Mouse (Mus musculus): ENCODE results near the gene Dapk1. TPM values are rescaled to one million over a fixed set of nuclear protein-coding genes. Genes with fewer than 3 reads are reported as not detected.

Gene Dapk1
- polyA plus RNA-seq, 1 experiment from 2014 or later: 33.2 TPM

- H3K4me3 ChIP-seq (ENCODE audit: low read length): no peak overlapping the region
- no peak overlapping the region for H3K4me2 ChIP-seq (ENCODE audit: low read length)
- no peaks in the 10 kb centered on the region for H3K4me1 ChIP-seq (ENCODE audit: control insufficient read depth, insufficient read depth, low read depth, low read length)
- no peak for ATAC-seq
- no peak overlapping the region for H3K9ac ChIP-seq (ENCODE audit: low read depth, low read length)
- WGBS: 95% methylated on average over 7 of the region's 7 CpGs
- H3K27ac ChIP-seq (ENCODE audit: low read depth, low read length): no peak overlapping the region
- no peaks in the 10 kb centered on the region for H3K9me3 ChIP-seq (ENCODE audit: control insufficient read depth, low read length)
- peaks cover 22% of the 10 kb centered on the region for H3K36me3 ChIP-seq (ENCODE audit: control insufficient read depth, insufficient read depth, low read length)
- no peaks in the 10 kb centered on the region for H3K27me3 ChIP-seq (replicated peaks; ENCODE audit: control insufficient read depth, insufficient read depth, low read length)
These were observed 128.8 kb downstream of the Dapk1 start for GRCm38 (mm10) chr13:60730587-60730986.

GRCm38 (mm10) chr13:60731001-60731400 lies 129.3 kb downstream of the Dapk1 start:
- peaks cover 20% of the 10 kb centered on the region for H3K36me3 ChIP-seq (ENCODE audit: control insufficient read depth, insufficient read depth, low read length)
- H3K9ac ChIP-seq (ENCODE audit: low read depth, low read length): no peak overlapping the region
- no peaks in the 10 kb centered on the region for H3K4me1 ChIP-seq (ENCODE audit: control insufficient read depth, insufficient read depth, low read depth, low read length)
- H3K9me3 ChIP-seq (ENCODE audit: control insufficient read depth, low read length): no peaks in the 10 kb centered on the region
- no peak overlapping the region for H3K4me2 ChIP-seq (ENCODE audit: low read length)
- H3K27me3 ChIP-seq (replicated peaks; ENCODE audit: control insufficient read depth, insufficient read depth, low read length): no peaks in the 10 kb centered on the region
- no peak overlapping the region for H3K27ac ChIP-seq (ENCODE audit: low read depth, low read length)
- no peak for ATAC-seq
- H3K4me3 ChIP-seq (ENCODE audit: low read length): no peak overlapping the region
- WGBS: 82% methylated on average over 3 of the region's 3 CpGs

DNA sequence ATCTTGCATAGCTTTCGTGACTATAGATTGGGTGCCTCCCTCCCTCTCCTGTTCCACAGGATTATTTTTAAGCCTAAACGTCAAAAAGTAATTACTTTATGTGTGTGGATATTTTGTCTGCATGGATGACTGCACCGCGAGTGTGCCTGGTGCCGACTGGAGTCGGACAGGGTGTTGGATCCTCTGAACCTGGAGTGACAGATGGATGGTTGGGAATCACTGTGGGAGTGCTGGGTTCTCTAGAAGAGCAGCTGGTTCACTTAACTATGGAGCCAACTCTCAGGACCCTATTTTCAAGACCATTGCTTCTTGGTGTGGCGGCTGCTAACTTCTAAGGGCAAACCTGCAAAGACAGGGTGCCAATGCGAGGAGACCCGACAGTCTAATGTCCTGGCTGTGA lies 133.6 kb downstream of the Dapk1 start:
- Histone ChIP-seq H3K27ac (ENCODE audit: low read depth, low read length) (no peak overlapping the region), H3K36me3 (ENCODE audit: control insufficient read depth, insufficient read depth, low read length) (peaks cover 10% of the 10 kb centered on the region), H3K27me3 (replicated peaks; ENCODE audit: control insufficient read depth, insufficient read depth, low read length) (no peaks in the 10 kb centered on the region), H3K4me2 (ENCODE audit: low read length) (no peak overlapping the region), H3K4me3 (ENCODE audit: low read length) (no peak overlapping the region), H3K4me1 (ENCODE audit: control insufficient read depth, insufficient read depth, low read depth, low read length) (peaks cover 3% of the 10 kb centered on the region; the same call in 1 of the 2 replicates), H3K9ac (ENCODE audit: low read depth, low read length) (no peak overlapping the region), H3K9me3 (ENCODE audit: control insufficient read depth, low read length) (no peaks in the 10 kb centered on the region)
- WGBS: 75% methylated on average over 9 of the region's 9 CpGs
- no peak; the same call in 1 of the 2 replicates for ATAC-seq

GRCm38 (mm10) chr13:60736421-60737105 lies 134.8 kb downstream of the Dapk1 start:
- 64% methylated on average over 13 of the region's 13 CpGs for WGBS
- no peak overlapping the region for H3K9ac ChIP-seq (ENCODE audit: low read depth, low read length)
- H3K27ac ChIP-seq (ENCODE audit: low read depth, low read length): no peak overlapping the region
- no peak overlapping the region for H3K4me2 ChIP-seq (ENCODE audit: low read length)
- peaks cover 3% of the 10 kb centered on the region; the same call in 1 of the 2 replicates for H3K4me1 ChIP-seq (ENCODE audit: control insufficient read depth, insufficient read depth, low read depth, low read length)
- no peak for ATAC-seq
- no peaks in the 10 kb centered on the region for H3K27me3 ChIP-seq (replicated peaks; ENCODE audit: control insufficient read depth, insufficient read depth, low read length)
- no peaks in the 10 kb centered on the region for H3K9me3 ChIP-seq (ENCODE audit: control insufficient read depth, low read length)
- H3K4me3 ChIP-seq (ENCODE audit: low read length): no peak overlapping the region
- H3K36me3 ChIP-seq (ENCODE audit: control insufficient read depth, insufficient read depth, low read length): peaks cover 11% of the 10 kb centered on the region

- Histone ChIP-seq H3K9me3 (ENCODE audit: control insufficient read depth, low read length) (no peaks in the 10 kb centered on the region), H3K4me2 (ENCODE audit: low read length) (peak overlapping the region; percentile 1; the same call in 1 of the 2 replicates), H3K4me1 (ENCODE audit: control insufficient read depth, insufficient read depth, low read depth, low read length) (peaks cover 3% of the 10 kb centered on the region; the same call in 1 of the 2 replicates), H3K9ac (ENCODE audit: low read depth, low read length) (no peak overlapping the region), H3K27me3 (replicated peaks; ENCODE audit: control insufficient read depth, insufficient read depth, low read length) (no peaks in the 10 kb centered on the region), H3K36me3 (ENCODE audit: control insufficient read depth, insufficient read depth, low read length) (peaks cover 9% of the 10 kb centered on the region), H3K27ac (ENCODE audit: low read depth, low read length) (no peak overlapping the region), H3K4me3 (ENCODE audit: low read length) (no peak overlapping the region)
- 36% methylated on average over 9 of the region's 9 CpGs for WGBS
- peak; percentile 52 for ATAC-seq
These were observed 136.0 kb downstream of the Dapk1 start for GRCm38 (mm10) chr13:60737632-60738324.

- WGBS: 11% methylated on average over 9 of the region's 9 CpGs
- ATAC-seq: peak; percentile 73
- H3K9ac ChIP-seq (ENCODE audit: low read depth, low read length): no peak overlapping the region
- H3K36me3 ChIP-seq (ENCODE audit: control insufficient read depth, insufficient read depth, low read length): peaks cover 9% of the 10 kb centered on the region
- no peaks in the 10 kb centered on the region for H3K27me3 ChIP-seq (replicated peaks; ENCODE audit: control insufficient read depth, insufficient read depth, low read length)
- no peak overlapping the region for H3K27ac ChIP-seq (ENCODE audit: low read depth, low read length)
- no peak overlapping the region for H3K4me3 ChIP-seq (ENCODE audit: low read length)
- H3K9me3 ChIP-seq (ENCODE audit: control insufficient read depth, low read length): no peaks in the 10 kb centered on the region
- peaks cover 3% of the 10 kb centered on the region; the same call in 1 of the 2 replicates for H3K4me1 ChIP-seq (ENCODE audit: control insufficient read depth, insufficient read depth, low read depth, low read length)
- no peak overlapping the region; the same call in 1 of the 2 replicates for H3K4me2 ChIP-seq (ENCODE audit: low read length)
These were observed 136.7 kb downstream of the Dapk1 start for GRCm38 (mm10) chr13:60738429-60738828.

DNA sequence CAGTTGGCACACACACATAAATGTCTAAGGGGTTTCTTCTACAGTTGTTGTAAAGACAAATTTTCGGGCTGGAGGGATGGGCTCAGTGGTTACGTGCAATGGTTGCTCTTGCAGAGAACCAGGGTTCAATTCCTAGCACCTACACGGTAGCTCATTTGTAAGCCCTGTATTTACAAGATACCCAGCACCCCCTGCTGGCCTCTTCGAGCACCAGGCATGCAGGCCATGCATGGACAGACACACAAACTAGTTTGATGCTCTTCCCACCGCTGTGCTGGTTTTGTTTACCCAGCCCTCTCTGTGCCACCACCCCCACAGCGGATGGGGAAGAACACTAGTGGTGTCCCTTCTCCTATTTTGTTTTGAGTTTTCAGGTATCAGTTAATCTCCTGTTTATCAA lies 138.5 kb downstream of the Dapk1 start:
- Histone ChIP-seq H3K27me3 (replicated peaks; ENCODE audit: control insufficient read depth, insufficient read depth, low read length) (no peaks in the 10 kb centered on the region), H3K27ac (ENCODE audit: low read depth, low read length) (no peak overlapping the region), H3K4me1 (ENCODE audit: control insufficient read depth, insufficient read depth, low read depth, low read length) (peaks cover 6% of the 10 kb centered on the region), H3K4me2 (ENCODE audit: low read length) (no peak overlapping the region), H3K36me3 (ENCODE audit: control insufficient read depth, insufficient read depth, low read length) (peaks cover 9% of the 10 kb centered on the region; the same call in 1 of the 2 replicates), H3K9ac (ENCODE audit: low read depth, low read length) (no peak overlapping the region), H3K9me3 (ENCODE audit: control insufficient read depth, low read length) (no peaks in the 10 kb centered on the region), H3K4me3 (ENCODE audit: low read length) (no peak overlapping the region)
- no peak for ATAC-seq
- WGBS: 89% methylated on average over 6 of the region's 6 CpGs

DNA sequence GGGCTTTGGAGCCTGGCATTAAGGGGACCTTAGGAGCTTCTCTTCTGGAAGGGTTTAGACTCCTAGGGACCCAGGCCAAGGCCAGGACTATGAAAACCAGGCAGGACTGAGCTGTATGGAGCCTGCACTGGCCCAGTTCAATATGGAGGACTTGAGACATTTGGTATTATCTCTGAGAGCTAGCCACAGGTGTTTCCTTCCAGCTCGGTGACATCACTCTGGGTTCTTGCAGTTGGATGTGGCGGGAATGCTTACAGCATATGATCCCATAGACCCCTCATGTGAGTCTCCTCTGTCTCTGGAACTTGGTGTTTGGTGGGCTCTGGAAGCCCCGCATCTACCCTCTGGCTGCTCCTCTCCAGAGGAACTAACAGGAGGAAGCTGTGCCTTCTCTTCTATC lies 140.9 kb downstream of the Dapk1 start:
- H3K27ac ChIP-seq (ENCODE audit: low read depth, low read length): no peak overlapping the region
- no peak overlapping the region for H3K4me2 ChIP-seq (ENCODE audit: low read length)
- no peaks in the 10 kb centered on the region for H3K27me3 ChIP-seq (replicated peaks; ENCODE audit: control insufficient read depth, insufficient read depth, low read length)
- H3K9ac ChIP-seq (ENCODE audit: low read depth, low read length): no peak overlapping the region
- peaks cover 6% of the 10 kb centered on the region for H3K4me1 ChIP-seq (ENCODE audit: control insufficient read depth, insufficient read depth, low read depth, low read length)
- peaks cover 9% of the 10 kb centered on the region; the same call in 1 of the 2 replicates for H3K36me3 ChIP-seq (ENCODE audit: control insufficient read depth, insufficient read depth, low read length)
- H3K9me3 ChIP-seq (ENCODE audit: control insufficient read depth, low read length): no peaks in the 10 kb centered on the region
- H3K4me3 ChIP-seq (ENCODE audit: low read length): no peak overlapping the region
- no peak for ATAC-seq
- 86% methylated on average over 3 of the region's 3 CpGs for WGBS

- Histone ChIP-seq H3K4me2 (ENCODE audit: low read length) (no peak overlapping the region), H3K4me3 (ENCODE audit: low read length) (no peak overlapping the region), H3K4me1 (ENCODE audit: control insufficient read depth, insufficient read depth, low read depth, low read length) (peaks cover 3% of the 10 kb centered on the region; the same call in 1 of the 2 replicates), H3K9me3 (ENCODE audit: control insufficient read depth, low read length) (no peaks in the 10 kb centered on the region), H3K27me3 (replicated peaks; ENCODE audit: control insufficient read depth, insufficient read depth, low read length) (no peaks in the 10 kb centered on the region), H3K27ac (ENCODE audit: low read depth, low read length) (no peak overlapping the region), H3K9ac (ENCODE audit: low read depth, low read length) (no peak overlapping the region), H3K36me3 (ENCODE audit: control insufficient read depth, insufficient read depth, low read length) (peaks cover 9% of the 10 kb centered on the region; the same call in 1 of the 2 replicates)
- WGBS: 65% methylated on average over 13 of the region's 13 CpGs
- ATAC-seq: peak; percentile 15
These were observed 141.8 kb downstream of the Dapk1 start for GRCm38 (mm10) chr13:60743381-60744077.
